Mouse (Mus musculus) CH12.LX (cell line): ENCODE measurements around the gene Plvap. TPM values are rescaled to one million over a fixed set of nuclear protein-coding genes. Genes with fewer than 3 reads are reported as not detected.

Experiments used
- DNase-seq: peaks from one replicate; pipeline ENCODE4 v3.0.0-alpha.2; 2013; ENCODE audit errors: extremely low read depth
- H3K27ac ChIP-seq: 2 replicates; pipeline ENCODE4 v1.5.1; 2012; ENCODE audit warnings: low read depth, mild to moderate bottlenecking, control low read depth, moderate library complexity; ENCODE audit not compliant: insufficient read depth
- H3K27me3 ChIP-seq: replicated peaks from 2 replicates; pipeline ENCODE3; 2012; ENCODE audit warnings: inconsistent platforms
- H3K36me3 ChIP-seq, 2 experiments: replicated peaks in 1 of 2; 2 replicates each; pipeline versions ENCODE3 to v1.6.1; 2012; ENCODE audit warnings: inconsistent platforms in 1 of 2, low read length in 1 of 2, mild to moderate bottlenecking in 1 of 2, mixed read lengths in 1 of 2, moderate library complexity in 1 of 2; ENCODE audit not compliant: control insufficient read depth in 1 of 2, insufficient read depth in 1 of 2
- H3K4me1 ChIP-seq, 2 experiments: 2 replicates each; pipeline ENCODE4 v1.6.1; 2012; ENCODE audit warnings: inconsistent platforms in 1 of 2, moderate library complexity in 1 of 2; ENCODE audit not compliant: insufficient read depth in 2 of 2, control insufficient read depth in 1 of 2
- H3K4me2 ChIP-seq: 2 replicates; pipeline ENCODE4 v1.6.1; 2012; ENCODE audit warnings: low read depth, mild to moderate bottlenecking, control low read depth; ENCODE audit not compliant: poor library complexity, insufficient read depth, severe bottlenecking
- H3K4me3 ChIP-seq, 3 experiments: fragments of 150-350 bp in 1 of 3; sonication (generic) in 1 of 3; replicated peaks in 1 of 3; 2 replicates each; pipeline versions ENCODE3 to v1.5.1; 2011 to 2012; ENCODE audit warnings: low read depth in 2 of 3, low read length in 2 of 3, mild to moderate bottlenecking in 2 of 3, moderate library complexity in 2 of 3, control low read depth in 1 of 3, improper control_type of control experiment in 1 of 3, inconsistent platforms in 1 of 3, mixed read lengths in 1 of 3; ENCODE audit not compliant: poor library complexity in 1 of 3
- H3K79me2 ChIP-seq: replicated peaks from 2 replicates; pipeline ENCODE4 v1.6.1; 2012; ENCODE audit warnings: mild to moderate bottlenecking, moderate library complexity; ENCODE audit not compliant: control insufficient read depth, poor library complexity, insufficient read depth, severe bottlenecking; ENCODE audit errors: extremely low read depth
- H3K9ac ChIP-seq: 2 replicates; pipeline ENCODE4 v1.6.1; 2012; ENCODE audit warnings: low read depth, mild to moderate bottlenecking, control low read depth, moderate library complexity; ENCODE audit not compliant: insufficient read depth
- H3K9me3 ChIP-seq: replicated peaks from 2 replicates; pipeline ENCODE3; 2012; ENCODE audit warnings: low read length, inconsistent platforms, mixed read lengths
- BHLHE40 ChIP-seq: IDR thresholded peaks from 2 replicates; pipeline ENCODE4 v1.6.1; 2011; ENCODE audit warnings: mild to moderate bottlenecking, low read depth, low read length, improper control_type of control experiment
- CHD2 ChIP-seq: IDR thresholded peaks from 2 replicates; pipeline ENCODE4 v1.6.1; 2011; ENCODE audit warnings: low read length, improper control_type of control experiment
- CTCF ChIP-seq, 2 experiments: IDR thresholded peaks in 1 of 2; conservative IDR thresholded peaks in 1 of 2; 2 replicates each; pipeline ENCODE4 v1.5.1; 2011 to 2012; ENCODE audit warnings: low read depth in 2 of 2, low read length in 2 of 2, improper control_type of control experiment in 1 of 2, inconsistent platforms in 1 of 2, mild to moderate bottlenecking in 1 of 2, moderate library complexity in 1 of 2
- E2F4 ChIP-seq: IDR thresholded peaks from 2 replicates; pipeline ENCODE4 v1.6.1; 2011; ENCODE audit warnings: low read depth, low read length, improper control_type of control experiment; ENCODE audit not compliant: insufficient replicate concordance
- ELF1 ChIP-seq: IDR thresholded peaks from 2 replicates; pipeline ENCODE4 v1.6.1; 2014; ENCODE audit warnings: low read depth, mild to moderate bottlenecking, inconsistent platforms, low read length, improper control_type of control experiment
- HCFC1 ChIP-seq: IDR thresholded peaks from 2 replicates; pipeline ENCODE4 v1.6.1; 2012; ENCODE audit warnings: low read depth, mild to moderate bottlenecking, inconsistent platforms, low read length, improper control_type of control experiment
- IRF4 ChIP-seq: IDR thresholded peaks from 2 replicates; pipeline ENCODE4 v1.6.1; 2014; ENCODE audit warnings: low read depth, mild to moderate bottlenecking, inconsistent platforms, low read length, improper control_type of control experiment
- JUN ChIP-seq: IDR thresholded peaks from 2 replicates; pipeline ENCODE4 v1.6.1; 2011; ENCODE audit warnings: low read depth, mild to moderate bottlenecking, low read length, improper control_type of control experiment, moderate library complexity; ENCODE audit not compliant: insufficient read depth
- KAT2A ChIP-seq: IDR thresholded peaks from 2 replicates; pipeline ENCODE4 v1.6.1; 2012; ENCODE audit warnings: low read length, improper control_type of control experiment, inconsistent platforms; ENCODE audit not compliant: insufficient replicate concordance
- MAX ChIP-seq: IDR thresholded peaks from 2 replicates; pipeline ENCODE4 v1.6.1; 2011; ENCODE audit warnings: low read length, improper control_type of control experiment
- MEF2A ChIP-seq: IDR thresholded peaks from 2 replicates; pipeline ENCODE4 v1.6.1; 2014; ENCODE audit warnings: low read depth, mild to moderate bottlenecking, inconsistent platforms, low read length, improper control_type of control experiment, borderline replicate concordance
- MXI1 ChIP-seq: IDR thresholded peaks from 2 replicates; pipeline ENCODE4 v1.6.1; 2011; ENCODE audit warnings: mild to moderate bottlenecking, low read depth, low read length, improper control_type of control experiment
- MYC ChIP-seq: IDR thresholded peaks from 2 replicates; pipeline ENCODE4 v1.6.1; 2011; ENCODE audit warnings: low read depth, mild to moderate bottlenecking, improper control_type of control experiment, low read length
- NELFE ChIP-seq: IDR thresholded peaks from 2 replicates; pipeline ENCODE4 v1.6.1; 2011; ENCODE audit warnings: low read depth, low read length, improper control_type of control experiment
- NRF1 ChIP-seq: IDR thresholded peaks from 2 replicates; pipeline ENCODE4 v1.6.1; 2014; ENCODE audit warnings: low read depth, mild to moderate bottlenecking, inconsistent platforms, low read length, improper control_type of control experiment, moderate library complexity
- PAX5 ChIP-seq: IDR thresholded peaks from 2 replicates; pipeline ENCODE4 v1.6.1; 2012; ENCODE audit warnings: low read length, inconsistent platforms, mixed read lengths
- POLR2A ChIP-seq: IDR thresholded peaks from 2 replicates; pipeline ENCODE4 v1.6.1; 2011; ENCODE audit warnings: low read depth, mild to moderate bottlenecking, improper control_type of control experiment, low read length
- RAD21 ChIP-seq: IDR thresholded peaks from 2 replicates; pipeline ENCODE4 v1.6.1; 2011; ENCODE audit warnings: low read depth, mild to moderate bottlenecking, low read length, improper control_type of control experiment, moderate library complexity
- RCOR1 ChIP-seq: conservative IDR thresholded peaks from 2 replicates; pipeline ENCODE4 v1.6.1; 2012; ENCODE audit warnings: low read depth, mild to moderate bottlenecking, inconsistent platforms, low read length, improper control_type of control experiment
- SMC3 ChIP-seq: IDR thresholded peaks from 2 replicates; pipeline ENCODE4 v1.6.1; 2011; ENCODE audit warnings: low read depth, low read length, improper control_type of control experiment
- TCF12 ChIP-seq: IDR thresholded peaks from 2 replicates; pipeline ENCODE4 v1.6.1; 2014; ENCODE audit warnings: low read depth, mild to moderate bottlenecking, inconsistent platforms, low read length, improper control_type of control experiment
- UBTF ChIP-seq: IDR thresholded peaks from 2 replicates; pipeline ENCODE4 v1.6.1; 2012; ENCODE audit warnings: low read depth, mild to moderate bottlenecking, inconsistent platforms, low read length, improper control_type of control experiment, moderate library complexity
- USF1 ChIP-seq: IDR thresholded peaks from 2 replicates; pipeline ENCODE4 v1.6.1; 2014; ENCODE audit warnings: low read depth, mild to moderate bottlenecking, inconsistent platforms, low read length, improper control_type of control experiment
- USF2 ChIP-seq: conservative IDR thresholded peaks from 2 replicates; pipeline ENCODE4 v1.6.1; 2011; ENCODE audit warnings: low read depth, low read length, improper control_type of control experiment
- ZC3H11A ChIP-seq: IDR thresholded peaks from 2 replicates; pipeline ENCODE4 v1.6.1; 2012; ENCODE audit warnings: low read depth, mild to moderate bottlenecking, inconsistent platforms, low read length, improper control_type of control experiment
- ZKSCAN1 ChIP-seq: IDR thresholded peaks from 2 replicates; pipeline ENCODE4 v1.6.1; 2012; ENCODE audit warnings: low read depth, inconsistent platforms, low read length, improper control_type of control experiment, borderline replicate concordance
- ZNF384 ChIP-seq: IDR thresholded peaks from 2 replicates; pipeline ENCODE4 v1.6.1; 2012; ENCODE audit warnings: low read depth, low read length, improper control_type of control experiment, inconsistent platforms
- dilution Hi-C: fragments of 300-500 bp; cut with MboI; formaldehyde crosslinking; loops from 2 replicates; pipeline ENCODE4 v1.14.3; 2020; ENCODE audit warnings: low sequenced_read_pairs; ENCODE audit not compliant: extremely low pct_unique_long_range_greater_than_20kb, extremely low pct_ligation_motif_present
- in situ Hi-C: fragments of 300-500 bp; cut with MboI; formaldehyde crosslinking; loops from 3 replicates; pipeline ENCODE4 v1.14.3; 2019; ENCODE audit warnings: low sequenced_read_pairs, low pct_ligation_motif_present, low pct_unique_long_range_greater_than_20kb, mixed read lengths
- polyA plus RNA-seq: library from polyadenylated mRNA; unstranded; fragments of >175 nt; gene quantifications from 2 replicates; pipeline ENCODE4 v1.2.1, GENCODE M21; 2012; ENCODE audit warnings: low read depth; ENCODE audit not compliant: insufficient read length
- total RNA-seq, 2 experiments: library from RNA; depleted of rRNA; stranded (reverse); fragments of 300-350 nt in 1 of 2; fragments of >200 nt in 1 of 2; gene quantifications; 2 replicates each; pipeline ENCODE4 v1.2.3; 2012 to 2014

Plvap gene
- total and polyA plus RNA-seq, 3 experiments, result 0.04 to 0.27 TPM; not detected in 1

DNA sequence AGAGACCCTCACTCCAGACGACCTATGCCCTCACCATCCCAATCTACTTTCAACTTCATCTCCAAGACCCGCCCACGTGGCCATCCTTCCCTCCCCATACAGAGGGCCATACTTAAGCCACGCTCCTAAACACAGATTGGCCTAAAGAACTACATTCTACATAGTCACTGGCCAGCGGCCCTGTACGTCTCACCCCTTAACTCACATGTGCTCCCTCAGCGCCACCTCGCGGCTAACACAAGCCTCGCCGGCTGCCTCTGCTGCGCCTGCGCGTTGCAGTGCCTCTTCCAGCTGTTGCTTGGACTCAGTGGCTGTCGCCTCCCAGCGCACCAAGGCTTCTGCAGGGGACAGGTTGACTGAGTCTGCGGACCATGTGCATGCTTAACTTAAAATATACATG, 10.1 kb upstream of the Plvap start:
- Histone ChIP-seq H3K4me2 (peak overlapping the region; percentile 37; the same call in 1 of the 2 replicates), H3K4me3 (no peak overlapping the region), H3K9me3 (no peaks in the 10 kb centered on the region), H3K79me2 (no peaks in the 10 kb centered on the region), H3K9ac (0 out of 2 replicates have a peak overlapping the region, but pooled peaks have one; percentile 13), H3K4me1 (peaks cover 10 to 31% of the 10 kb centered on the region in 2 experiments), H3K27ac (no peak overlapping the region), H3K36me3 (no peaks in the 10 kb centered on the region), H3K27me3 (peaks cover 2% of the 10 kb centered on the region)
- no peak for TF ChIP-seq ZC3H11A
- TF ChIP-seq E2F4, result no peak
- peak; percentile 71 to 95 for TF ChIP-seq CTCF (conservative IDR thresholded peaks at IDR 0.05 in 1 of 2, IDR thresholded peaks at IDR 0.05 in 1 of 2; ENCODE audit: low read depth in 2 of 2, low read length in 2 of 2)
- TF ChIP-seq RAD21, result peak; percentile 77
- TF ChIP-seq MYC, result peak; percentile 97
- peak; percentile 67 for TF ChIP-seq USF1
- TF ChIP-seq JUN, result no peak
- peak; percentile 94 for TF ChIP-seq MAX
- peak; percentile 63 for TF ChIP-seq MXI1
- TF ChIP-seq ZKSCAN1, result no peak
- TF ChIP-seq RCOR1, result no peak
- no peak for TF ChIP-seq MEF2A
- TF ChIP-seq PAX5, result no peak
- TF ChIP-seq POLR2A, result peak; percentile 35; the same call in 1 of the 2 replicates
- TF ChIP-seq IRF4, result peak; percentile 50; the same call in 1 of the 2 replicates
- no peak for TF ChIP-seq UBTF
- no peak for TF ChIP-seq BHLHE40
- peak; percentile 46; the same call in 1 of the 2 replicates for TF ChIP-seq HCFC1
- TF ChIP-seq CHD2, result no peak; the same call in 1 of the 2 replicates
- TF ChIP-seq NRF1, result peak; percentile 98
- TF ChIP-seq SMC3, result peak; percentile 81
- 0 out of 2 replicates have a peak, but pooled peaks have one; percentile 51 for TF ChIP-seq NELFE
- TF ChIP-seq ZNF384, result no peak
- TF ChIP-seq TCF12, result peak; percentile 30; the same call in 1 of the 2 replicates
- TF ChIP-seq KAT2A, result no peak
- TF ChIP-seq USF2, result 0 out of 2 replicates have a peak, but pooled peaks have one; percentile 21
- TF ChIP-seq ELF1, result 0 out of 2 replicates have a peak, but pooled peaks have one; percentile 20
- dilution Hi-C loops (no loop called here), in situ Hi-C loops (loop anchor here (5.0 kb wide), 1 partner anchor 34 kb away; the partner anchor contains the start of genes Ano8 and Gtpbp3)
- DNase-seq, result peak; percentile 96
